In genomic region chr10:85214847-85215246, GRCm38 (mm10) we compare ENCODE assay signal across 9 mouse cellular contexts. TPM values are rescaled to one million over a fixed set of nuclear protein-coding genes. Genes with fewer than 3 reads are reported as not detected.
A peak's percentile ranks its signal among the peaks of the same experiment; 100 is the strongest.
DNase-seq lines count a peak whose midpoint lies in the region; ATAC-seq and TF ChIP-seq lines count a peak whose summit lies in the region.
"Had no signal": no experiment of that assay in that cellular context is flagged by ENCODE, and none has a peak within 500 bp of the region (broad histone marks: within the 10 kb centered on the region; RNA-seq: fewer than 3 reads in every experiment).

No protein-coding gene starts in this region.

- H3K4me2 ChIP-seq in hindbrain, postnatal 0 days (ENCODE audit: low read depth, low read length), result peak overlapping the region; percentile 39

- no peaks in the 10 kb centered on the region for H3K27me3 ChIP-seq in hindbrain, postnatal 0 days (ENCODE audit: insufficient read depth, low read length)

- intact Hi-C loops in heart, postnatal 14 days (cut with DNase I), result no loop called here

- H3K36me3 ChIP-seq in hindbrain, postnatal 0 days (ENCODE audit: insufficient read depth, low read length), result no peaks in the 10 kb centered on the region

- ATAC-seq in hindbrain, postnatal 0 days, result peak; percentile 73; the same call in 1 of the 2 replicates
- ATAC-seq: intestine, embryonic 16.5 days had no signal

- H3K27ac ChIP-seq in layer of hippocampus, adult 2 months, result no peak overlapping the region
- no peak overlapping the region for H3K27ac ChIP-seq in hindbrain, postnatal 0 days
- H3K27ac ChIP-seq: gastrocnemius, adult 2 months had no signal

- 49% methylated on average over 5 of the region's 5 CpGs for WGBS in hindbrain, postnatal 0 days

- H3K4me3 ChIP-seq in layer of hippocampus, adult 2 months, result no peak overlapping the region; the same call in 1 of the 2 replicates
- no peak overlapping the region for H3K4me3 ChIP-seq in hindbrain, postnatal 0 days (ENCODE audit: low read length)
- H3K4me3 ChIP-seq: gastrocnemius, adult 2 months had no signal

- no peaks in the 10 kb centered on the region for H3K9me3 ChIP-seq in hindbrain, postnatal 0 days (ENCODE audit: low read length)

- peak in 1 of 2 experiments; percentile 16 for DNase-seq in layer of hippocampus, adult 2 months (ENCODE audit: low spot score in 2 of 2)
- no peak for DNase-seq in layer of hippocampus, adult 11-12 months (ENCODE audit: low spot score)
- DNase-seq in NIH3T3 (ENCODE audit: low read depth), result peak; percentile 6
- peak; percentile 7 for DNase-seq in cerebellum, adult 11-12 months
- DNase-seq in hindbrain, postnatal 0 days (ENCODE audit: low spot score), result peak; percentile 82
- DNase-seq in heart, postnatal 14 days, result no peak
- DNase-seq in heart, adult 9 months (ENCODE audit: low spot score in 2 of 2), result no peak
- DNase-seq: gastrocnemius, adult 2 months had no signal

- TF ChIP-seq CTCF in layer of hippocampus, adult 2 months (conservative IDR thresholded peaks at IDR 0.05), result peak; percentile 67
- TF ChIP-seq CTCF in hindbrain, postnatal 0 days (IDR thresholded peaks at IDR 0.05; ENCODE audit: low read depth), result peak; percentile 81

- H3K4me1 ChIP-seq in hindbrain, postnatal 0 days (ENCODE audit: insufficient read depth, low read length), result no peaks in the 10 kb centered on the region

- H3K9ac ChIP-seq in hindbrain, postnatal 0 days (replicated peaks; ENCODE audit: low read length), result no peak overlapping the region

RNA-seq across cellular contexts. Expression of gene Cry1, which starts 30.0 kb away (rescaled TPM):
- total RNA-seq in layer of hippocampus, adult 2 months (2021), result 10 to 100 TPM; 12.7 to 12.9 TPM
- 14.6 and 16.3 TPM in 2 replicates for total RNA-seq in hindbrain, postnatal 0 days (2014; rRNA removed)
- polyA plus RNA-seq in hindbrain, postnatal 0 days (2015; fragmentation: Nextera tagmentation; extraction: Ambion mirVana), result 28.6 and 30.8 TPM in 2 replicates
- 10 to 100 TPM; 13.4 to 15.3 TPM for total RNA-seq in heart, postnatal 14 days (2021)

Comparison
In these comparisons a context has a peak if more than half of its experiments do, and no peak if none do; other contexts are left out.
1. DNase-seq: peak in NIH3T3 (single experiment), cerebellum, adult 11-12 months (single experiment) and hindbrain, postnatal 0 days (single experiment); none in layer of hippocampus, adult 11-12 months (single experiment), heart, postnatal 14 days (0 of 2) and heart, adult 9 months (0 of 2).